Mouse (Mus musculus) cerebellum, adult 9-11 months (tissue): ENCODE measurements around the gene 1700122O11Rik.

ENCODE experiments used
- DNase-seq: peaks from one replicate; pipeline ENCODE4 v3.0.0; 2022

The 1700122O11Rik gene

GRCm38 (mm10) chr17:48027677-48028076, 10.4 kb downstream of the 1700122O11Rik start:
- no peak for DNase-seq

DNA sequence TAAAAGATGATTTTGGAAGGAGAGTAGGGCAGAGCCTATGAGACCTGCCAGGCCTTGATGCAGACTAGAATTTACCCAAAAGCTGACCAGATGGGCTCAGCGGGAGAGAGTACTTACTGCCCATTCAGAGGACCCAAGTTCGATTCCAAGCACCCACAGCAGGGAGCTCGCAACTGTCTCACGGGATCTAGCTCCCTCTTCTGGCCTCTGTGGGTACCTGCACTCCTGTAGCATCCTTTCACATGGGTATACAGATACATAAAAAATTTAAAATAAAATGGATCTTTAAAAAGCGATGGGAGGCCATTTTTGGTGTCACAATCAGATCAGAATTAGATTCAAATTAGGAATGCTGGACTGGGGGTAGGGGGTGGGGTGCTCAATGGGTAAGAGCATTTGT, 11.1 kb downstream of the 1700122O11Rik start:
- DNase-seq, result no peak

DNA sequence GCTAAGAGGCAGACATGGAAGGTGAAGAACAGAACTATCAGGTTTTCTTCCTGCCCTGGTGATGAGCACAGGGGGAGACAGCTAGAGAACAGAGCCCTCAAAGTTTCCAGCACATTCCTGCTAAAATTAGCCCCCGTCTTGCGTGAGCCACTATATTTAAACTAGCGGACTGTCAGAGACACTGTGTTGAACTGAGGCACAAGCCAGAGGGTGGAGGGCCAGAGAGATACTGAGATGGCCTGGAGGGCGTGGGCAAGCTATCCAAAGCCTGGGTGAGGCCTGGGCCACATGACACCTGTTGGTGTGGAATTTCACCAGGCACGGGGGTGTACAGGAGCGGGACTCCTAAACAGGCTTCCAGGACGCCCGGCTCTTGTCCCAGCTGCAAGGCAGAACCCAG, 14.0 kb downstream of the 1700122O11Rik start:
- no peak for DNase-seq

GRCm38 (mm10) chr17:48019585-48019984, 18.5 kb downstream of the 1700122O11Rik start:
- DNase-seq, result no peak

GRCm38 (mm10) chr17:48016566-48016965, 21.5 kb downstream of the 1700122O11Rik start:
- DNase-seq, result no peak

DNA sequence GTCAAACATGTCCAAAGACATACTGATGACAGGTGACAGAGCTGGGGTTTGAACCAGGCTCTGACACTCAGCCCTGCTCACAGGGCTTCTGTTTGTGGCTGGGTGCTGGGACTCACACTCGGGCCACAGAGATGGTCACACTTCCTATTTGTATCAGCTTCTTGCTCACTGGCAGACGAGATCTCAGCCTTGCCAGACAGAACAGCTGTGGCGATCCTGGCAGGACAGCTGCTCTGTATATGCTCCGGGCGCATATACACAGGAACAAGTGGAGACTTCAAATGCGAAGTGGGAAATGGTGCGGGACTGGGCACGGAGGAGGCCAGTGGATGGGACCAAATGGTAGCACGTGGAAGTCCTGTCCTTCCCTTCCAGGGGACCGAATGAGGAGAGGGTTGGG, 25.5 kb downstream of the 1700122O11Rik start:
- DNase-seq, result no peak

- DNase-seq, result no peak
Measured at GRCm38 (mm10) chr17:48011105-48011504, 27.0 kb downstream of the 1700122O11Rik start.

DNA sequence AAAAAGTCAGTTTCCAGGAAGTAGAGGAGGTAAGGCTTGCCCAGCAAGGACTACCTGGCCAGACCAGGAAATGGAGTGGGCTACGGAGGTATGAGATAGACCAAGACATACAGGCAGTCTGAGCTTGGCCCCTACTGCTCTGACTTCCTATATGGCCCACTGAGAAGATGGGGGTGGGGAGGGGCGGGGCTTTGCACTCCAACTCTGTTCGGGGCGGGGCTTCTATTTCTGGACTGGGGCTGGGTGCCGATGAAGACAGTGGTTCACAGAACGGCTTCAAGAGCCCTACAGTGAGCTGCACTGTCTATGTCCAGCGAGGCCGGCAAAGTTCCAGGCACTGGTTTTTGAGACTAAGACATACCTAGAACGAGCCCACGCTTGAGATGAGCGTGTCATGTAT, 27.8 kb downstream of the 1700122O11Rik start:
- DNase-seq, result no peak

- DNase-seq, result no peak
Measured at GRCm38 (mm10) chr17:48005816-48006215, 32.3 kb downstream of the 1700122O11Rik start.

DNA sequence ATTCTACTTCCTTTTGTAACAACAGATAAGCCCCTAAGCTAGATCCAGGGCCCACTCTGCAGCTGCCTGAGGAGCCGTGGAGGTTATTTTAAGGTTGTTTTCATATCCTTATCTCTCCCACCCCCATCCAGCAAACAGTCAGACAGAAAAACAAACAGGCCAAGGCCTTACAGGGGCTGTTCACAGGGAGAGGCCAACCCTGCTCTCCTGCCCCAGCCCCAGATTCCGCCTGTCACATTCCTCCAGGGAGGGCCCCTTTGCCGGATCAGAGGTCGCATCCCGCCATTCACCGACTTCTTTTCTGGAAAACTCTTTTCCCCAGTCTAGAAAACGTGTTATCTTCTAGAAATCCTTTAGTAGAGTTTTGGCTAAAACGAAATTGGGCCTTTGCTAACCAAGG, 33.0 kb downstream of the 1700122O11Rik start:
- no peak for DNase-seq

- no peak for DNase-seq
Measured at GRCm38 (mm10) chr17:48004619-48005018, 33.5 kb downstream of the 1700122O11Rik start.

DNA sequence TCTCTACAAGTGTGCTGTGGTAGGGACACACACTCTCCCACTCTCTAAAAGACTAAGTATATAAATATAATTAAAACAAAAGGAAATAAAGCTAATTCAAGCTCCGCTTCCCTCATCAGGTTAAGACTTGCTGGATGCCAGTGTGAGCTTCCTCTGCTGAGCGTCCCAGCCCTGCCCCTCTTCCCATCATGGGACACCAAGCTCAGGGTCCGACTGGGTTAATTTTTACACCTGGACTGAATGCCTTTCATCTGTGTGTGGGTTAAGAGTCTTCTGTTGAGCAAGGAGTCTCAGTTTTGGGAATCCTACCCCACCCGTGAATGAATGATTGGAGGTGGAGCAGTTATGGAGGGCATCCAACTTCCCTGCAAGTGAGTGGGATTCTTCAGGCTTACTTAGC, 35.6 kb downstream of the 1700122O11Rik start:
- DNase-seq, result no peak

DNA sequence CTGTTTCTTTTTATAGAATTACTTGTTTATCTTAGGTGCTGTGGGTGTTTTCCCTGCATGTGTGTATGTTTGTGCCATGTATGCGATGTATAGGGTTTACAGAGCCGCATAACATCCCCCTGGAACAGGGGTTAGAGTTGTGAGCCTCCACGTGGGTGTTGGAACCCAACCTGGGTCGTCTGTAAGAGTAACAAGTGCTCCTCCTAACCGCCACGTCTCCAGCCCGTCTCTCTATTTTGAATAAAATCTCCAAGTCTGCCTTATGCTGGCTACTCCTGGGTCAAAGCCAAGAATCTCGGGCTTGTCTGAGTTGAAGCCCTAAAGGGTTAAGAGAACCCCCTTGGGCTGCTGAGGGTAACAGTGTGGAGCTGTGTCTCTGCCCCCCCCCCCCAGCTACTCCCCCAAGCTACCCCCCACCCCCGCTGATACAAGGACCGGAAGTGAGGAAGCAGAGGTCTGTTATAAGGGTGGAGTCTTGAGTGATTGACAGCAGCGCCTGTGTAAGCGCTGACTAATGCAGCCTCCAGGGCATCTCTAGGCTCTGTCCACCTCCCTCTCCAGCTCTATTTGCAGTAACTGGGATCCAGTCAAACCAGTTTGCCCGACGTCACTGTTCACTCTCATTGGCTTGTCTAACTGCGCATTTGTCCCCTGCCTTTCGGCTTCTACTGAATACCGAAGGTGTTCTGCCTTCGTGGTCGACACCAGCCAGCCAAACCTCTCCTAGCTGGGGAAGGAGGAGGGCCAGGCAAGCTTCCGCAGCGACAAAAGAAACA, 36.3 kb downstream of the 1700122O11Rik start:
- peak; percentile 56 for DNase-seq

- no peak for DNase-seq
Measured at GRCm38 (mm10) chr17:48001157-48001556, 36.9 kb downstream of the 1700122O11Rik start.

DNA sequence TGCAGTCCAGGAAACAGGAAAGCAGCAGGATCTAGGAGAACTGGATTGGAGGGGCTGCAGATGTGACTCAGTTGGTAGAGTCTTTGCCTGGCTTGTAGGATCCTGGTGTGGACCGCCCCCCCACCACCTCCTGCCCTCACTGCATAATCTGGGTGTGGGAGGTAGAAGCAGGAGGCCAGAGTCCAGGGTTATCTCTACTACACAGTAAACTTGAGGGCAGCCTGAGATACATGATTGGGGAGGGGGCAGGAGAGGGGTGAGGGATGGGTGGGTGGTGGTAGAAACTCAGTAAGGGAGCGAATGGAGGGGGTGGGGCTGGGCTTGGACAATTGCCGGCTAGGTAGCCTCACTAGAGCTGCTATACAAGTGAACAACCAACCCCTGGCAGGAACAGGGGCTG, 38.3 kb downstream of the 1700122O11Rik start:
- no peak for DNase-seq

GRCm38 (mm10) chr17:47999403-47999802, 38.7 kb downstream of the 1700122O11Rik start:
- no peak for DNase-seq

DNA sequence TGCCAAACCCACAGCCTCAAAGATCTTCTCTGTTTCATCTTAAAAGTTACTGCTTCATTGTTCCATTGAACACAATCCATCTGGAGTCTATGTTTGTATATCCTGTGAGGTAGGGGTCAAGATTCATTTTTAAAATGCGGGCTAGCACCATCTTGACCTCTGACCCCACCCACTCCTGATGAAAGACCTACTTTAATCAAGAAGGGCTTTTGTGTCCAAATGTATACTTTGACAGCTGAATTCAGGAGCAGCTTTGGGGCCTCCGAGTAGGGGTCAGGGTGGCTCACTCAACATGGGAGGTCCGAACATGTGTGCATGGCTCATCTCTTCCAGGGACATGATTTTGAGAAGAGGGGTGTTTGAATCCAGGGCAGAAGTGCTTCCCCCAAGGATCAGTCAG, 40.3 kb downstream of the 1700122O11Rik start:
- no peak for DNase-seq

- no peak for DNase-seq
Measured at GRCm38 (mm10) chr17:47990392-47991123, 47.5 kb downstream of the 1700122O11Rik start.

DNA sequence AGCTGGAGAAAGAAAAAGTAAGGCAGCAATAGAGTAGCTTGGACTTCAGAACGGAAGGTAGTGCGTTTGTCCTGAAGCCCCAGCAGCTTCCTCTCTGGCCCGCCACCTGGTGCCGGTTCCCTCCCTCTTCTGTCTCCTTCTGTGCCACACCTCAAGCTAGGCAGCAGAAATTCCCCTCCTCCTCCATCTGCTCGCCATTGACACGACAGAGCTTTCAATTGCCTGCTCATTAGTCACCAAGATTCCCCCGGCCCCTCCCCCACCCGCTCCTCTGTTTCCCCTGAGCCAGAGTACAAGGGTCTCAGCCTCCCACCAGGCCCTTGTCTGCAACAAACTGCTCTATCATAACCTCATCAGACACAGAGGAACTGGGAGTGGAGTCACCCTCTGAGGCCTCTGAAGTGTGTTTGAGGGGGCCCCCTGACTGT, 48.1 kb downstream of the 1700122O11Rik start:
- no peak for DNase-seq

- DNase-seq, result no peak
Measured at GRCm38 (mm10) chr17:47988811-47989210, 49.3 kb downstream of the 1700122O11Rik start.

DNA sequence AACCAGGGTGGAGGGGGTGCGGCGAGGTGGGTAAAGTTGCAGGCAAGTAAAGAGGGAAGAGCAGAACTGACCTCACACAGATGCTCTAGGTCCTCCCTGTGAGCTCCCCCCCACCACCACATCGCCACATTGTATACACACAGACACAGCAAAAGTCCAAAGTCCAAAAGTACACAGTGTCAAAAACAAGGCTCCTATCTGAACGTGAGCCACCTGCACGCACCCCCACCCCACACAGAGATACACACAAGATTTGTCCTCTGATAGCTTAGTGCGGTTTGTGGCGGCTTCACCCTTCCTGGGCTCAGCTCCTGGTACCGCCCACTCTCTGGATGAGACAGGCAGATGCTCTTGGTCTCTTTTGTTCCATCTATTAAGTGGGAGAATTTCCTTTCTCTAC, 50.0 kb downstream of the 1700122O11Rik start:
- no peak for DNase-seq
